Mouse (Mus musculus) bone marrow, adult 2 months (tissue): Measurements from ENCODE around the gene Pus3. TPM values are rescaled to one million over a fixed set of nuclear protein-coding genes. Genes with fewer than 3 reads are reported as not detected.

ENCODE experiments used
- H3K27ac ChIP-seq: fragments of 200-500 bp; 2 replicates; pipeline ENCODE4 v1.5.1; 2012; ENCODE audit warnings: low read depth, mild to moderate bottlenecking, control low read depth, inconsistent platforms, low read length; ENCODE audit not compliant: control insufficient read depth, poor library complexity, insufficient read depth
- H3K4me1 ChIP-seq: fragments of 200-500 bp; 2 replicates; pipeline ENCODE4 v1.6.1; 2011; ENCODE audit warnings: low read length; ENCODE audit not compliant: control insufficient read depth, insufficient read depth
- H3K4me3 ChIP-seq: fragments of 200-500 bp; replicated peaks from 2 replicates; pipeline ENCODE3; 2011; ENCODE audit warnings: mild to moderate bottlenecking, low read depth, low read length, control low read depth; ENCODE audit not compliant: control insufficient read depth
- CTCF ChIP-seq: fragments of 200-500 bp; IDR thresholded peaks from 2 replicates; pipeline ENCODE4 v1.5.1; 2011; ENCODE audit warnings: low read length, control low read depth; ENCODE audit not compliant: control insufficient read depth, insufficient read depth
- POLR2A ChIP-seq: fragments of 200-500 bp; IDR thresholded peaks from 2 replicates; pipeline ENCODE4 v1.6.1; 2011; ENCODE audit warnings: low read depth, mild to moderate bottlenecking, control low read depth, low read length, borderline replicate concordance; ENCODE audit not compliant: control insufficient read depth
- WGBS: fragments of 180-500 bp; shearing (Covaris S2); methylation state at CpG from one replicate; pipeline ENCODE4 v1.1.7; 2018; 5-methylcytosine and 5-hydroxymethylcytosine counted together
- polyA plus RNA-seq: library from polyadenylated mRNA; stranded (reverse); fragments of >200 nt; gene quantifications from 2 replicates; pipeline ENCODE4 v1.2.4, GENCODE M21; 2011; ENCODE audit warnings: low replicate concordance; ENCODE audit not compliant: missing spikeins, insufficient read depth, insufficient read length

Pus3 gene
- polyA plus RNA-seq, 1 experiment, result 9.4 TPM

GRCm38 (mm10) chr9:35523541-35523940, 34.9 kb upstream of the Pus3 start:
- H3K4me3 ChIP-seq, result no peak overlapping the region
- H3K27ac ChIP-seq, result no peak overlapping the region
- no peaks in the 10 kb centered on the region for H3K4me1 ChIP-seq
- WGBS, result 67% methylated on average over 5 of the region's 5 CpGs
- TF ChIP-seq POLR2A, result no peak
- TF ChIP-seq CTCF, result no peak

DNA sequence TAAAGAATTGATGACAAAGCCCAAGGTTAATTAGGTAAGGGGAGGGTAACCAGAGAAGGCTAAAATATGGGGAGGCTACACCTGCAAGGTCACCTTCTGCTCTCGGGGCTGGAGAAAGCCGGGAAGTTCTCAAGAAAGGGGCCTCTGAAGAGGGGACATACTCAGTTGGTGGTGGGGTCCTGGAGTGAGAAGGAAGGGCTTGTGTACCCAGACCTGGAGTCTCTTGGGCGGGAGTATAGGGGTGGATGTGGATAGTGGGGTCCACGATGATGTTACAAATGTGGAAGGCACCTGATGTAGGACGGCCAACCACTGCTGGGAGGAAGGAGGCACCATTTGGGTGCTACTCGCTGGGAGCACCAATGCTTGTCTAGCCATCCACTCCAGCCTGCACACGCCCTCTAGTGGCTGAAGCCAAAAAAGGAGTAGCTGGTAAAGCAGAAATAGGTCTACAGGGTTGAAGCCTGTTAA, 34.4 kb upstream of the Pus3 start:
- Histone ChIP-seq H3K27ac (no peak overlapping the region), H3K4me3 (no peak overlapping the region), H3K4me1 (no peaks in the 10 kb centered on the region)
- WGBS, result 16% methylated on average over 7 of the region's 7 CpGs
- TF ChIP-seq POLR2A, result no peak
- TF ChIP-seq CTCF, result peak; percentile 77

DNA sequence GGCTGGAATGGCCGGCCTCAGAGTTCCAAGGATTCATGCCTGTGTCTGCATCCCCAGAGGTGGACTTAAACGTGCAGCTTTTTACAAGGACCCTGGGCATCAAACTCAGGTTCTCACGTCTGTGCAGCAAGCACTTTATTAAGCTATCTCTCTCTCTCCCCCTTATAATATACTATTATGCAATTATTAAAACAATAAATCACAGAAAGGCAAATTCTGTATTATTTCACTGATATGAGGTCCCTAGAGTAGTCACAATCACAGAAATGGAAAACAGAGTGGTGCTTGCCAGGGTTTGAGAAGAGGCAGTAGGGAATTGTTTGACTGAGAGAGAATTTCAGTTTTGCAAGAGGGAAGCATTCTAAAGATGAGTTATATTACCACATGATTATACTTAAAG, 29.3 kb upstream of the Pus3 start:
- Histone ChIP-seq H3K27ac (no peak overlapping the region), H3K4me3 (no peak overlapping the region), H3K4me1 (no peaks in the 10 kb centered on the region)
- WGBS, result 57% methylated on average over 3 of the region's 3 CpGs
- no peak for TF ChIP-seq CTCF
- TF ChIP-seq POLR2A, result no peak

DNA sequence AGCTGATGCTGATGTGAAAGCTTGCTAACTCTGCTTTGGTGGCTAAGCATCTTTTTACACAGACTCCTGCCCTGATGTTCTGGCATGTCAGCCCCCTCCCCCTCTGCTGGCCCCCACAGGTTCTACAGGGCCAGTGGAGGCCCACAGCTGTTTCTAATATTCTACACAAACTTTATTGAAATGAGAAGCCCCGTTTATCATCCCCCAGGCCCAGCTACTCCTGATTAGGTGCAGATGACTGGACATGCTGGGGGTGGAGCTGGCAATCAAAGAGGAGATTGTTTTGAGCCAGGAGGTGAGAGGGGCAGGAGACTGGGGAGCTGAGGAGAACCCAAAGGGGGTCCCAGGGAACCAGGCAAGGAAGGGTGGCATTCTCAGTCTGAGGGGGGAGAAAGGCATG, 28.6 kb upstream of the Pus3 start:
- TF ChIP-seq CTCF, result no peak
- TF ChIP-seq POLR2A, result no peak
- Histone ChIP-seq H3K4me1 (no peaks in the 10 kb centered on the region), H3K27ac (no peak overlapping the region), H3K4me3 (no peak overlapping the region)
- WGBS, result 33% methylated on average over 1 of the region's 1 CpGs

GRCm38 (mm10) chr9:35533266-35533665, 25.1 kb upstream of the Pus3 start:
- no peak overlapping the region for H3K27ac ChIP-seq
- H3K4me1 ChIP-seq, result no peaks in the 10 kb centered on the region
- WGBS, result 66% methylated on average over 9 of the region's 9 CpGs
- TF ChIP-seq CTCF (no peak), POLR2A (no peak)
- H3K4me3 ChIP-seq, result no peak overlapping the region

- WGBS, result 24% methylated on average over 2 of the region's 2 CpGs
- no peak overlapping the region for H3K27ac ChIP-seq
- no peak overlapping the region for H3K4me3 ChIP-seq
- H3K4me1 ChIP-seq, result no peaks in the 10 kb centered on the region
- TF ChIP-seq POLR2A (no peak), CTCF (peak; percentile 61)
Measured at GRCm38 (mm10) chr9:35535110-35535509, 23.3 kb upstream of the Pus3 start.

- 65% methylated on average over 4 of the region's 4 CpGs for WGBS
- no peak overlapping the region for H3K4me3 ChIP-seq
- H3K4me1 ChIP-seq, result no peaks in the 10 kb centered on the region
- no peak for TF ChIP-seq POLR2A
- no peak for TF ChIP-seq CTCF
- no peak overlapping the region for H3K27ac ChIP-seq
Measured at GRCm38 (mm10) chr9:35535876-35536275, 22.5 kb upstream of the Pus3 start.

DNA sequence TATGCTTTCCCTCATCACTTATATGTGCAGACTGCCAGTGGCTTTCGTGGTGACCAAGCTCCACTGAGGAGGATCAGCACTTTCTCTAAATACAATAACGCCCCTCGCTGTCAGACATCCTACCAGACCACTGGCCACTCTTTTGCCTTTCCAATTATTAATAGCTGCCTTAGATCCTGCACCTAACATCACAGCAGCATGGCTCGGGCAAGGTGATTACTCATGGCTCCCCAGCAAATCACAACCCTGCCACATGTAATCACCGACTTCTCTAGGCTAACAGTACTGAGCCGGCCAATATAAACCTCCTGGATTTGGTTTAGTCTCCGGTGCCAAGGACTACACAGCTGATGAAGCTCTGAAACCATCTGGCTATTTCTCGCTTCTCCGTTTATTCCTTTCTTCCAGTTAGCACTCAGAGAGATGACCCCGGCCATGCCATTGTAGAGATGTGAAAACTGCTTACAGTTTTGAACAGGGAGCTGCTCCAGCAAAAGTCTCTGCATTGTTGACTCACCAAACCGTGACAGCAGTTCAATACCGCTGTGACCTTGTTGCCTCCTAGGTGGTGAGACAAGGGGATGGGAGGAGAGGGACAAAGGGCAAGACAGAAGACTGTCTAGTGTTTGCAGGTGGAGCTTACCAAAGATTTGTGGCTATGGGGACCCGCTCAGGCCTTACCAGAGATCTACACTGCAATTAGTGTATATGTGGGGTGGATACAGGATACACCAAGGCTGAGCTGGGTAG, 19.2 kb upstream of the Pus3 start:
- H3K27ac ChIP-seq, result no peak overlapping the region
- WGBS, result 82% methylated on average over 13 of the region's 13 CpGs

DNA sequence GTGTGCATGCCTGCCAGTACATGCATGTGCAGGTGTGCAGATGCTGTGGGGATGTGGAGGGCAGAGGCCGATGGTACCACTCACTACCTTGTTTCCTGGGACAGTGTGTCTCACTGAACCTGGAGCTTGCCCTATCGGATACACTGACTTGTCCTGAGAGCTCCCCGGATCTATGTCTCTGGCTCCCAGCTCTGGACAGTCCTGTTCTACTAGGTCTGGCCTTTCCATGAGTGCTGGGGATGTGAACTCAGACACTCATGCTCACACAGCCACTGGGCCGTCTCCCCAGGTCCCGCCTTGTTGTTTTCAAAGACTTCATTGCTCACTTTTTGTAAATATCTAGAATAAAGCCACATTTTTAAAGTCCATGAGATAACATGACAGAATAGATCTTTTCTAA, 17.4 kb upstream of the Pus3 start:
- no peak for TF ChIP-seq CTCF
- no peak for TF ChIP-seq POLR2A
- 85% methylated on average over 5 of the region's 5 CpGs for WGBS
- H3K4me1 ChIP-seq, result peaks cover 1% of the 10 kb centered on the region; the same call in 1 of the 2 replicates

More for the DNA sequence above, 19.2 kb upstream of the Pus3 start:
- no peak overlapping the region for H3K4me3 ChIP-seq
- H3K4me1 ChIP-seq, result no peaks in the 10 kb centered on the region
- TF ChIP-seq CTCF (no peak), POLR2A (no peak)

More for the DNA sequence above, 17.4 kb upstream of the Pus3 start:
- H3K27ac ChIP-seq, result no peak overlapping the region
- H3K4me3 ChIP-seq, result no peak overlapping the region
